Mouse (Mus musculus) left cerebral cortex, adult 8-10 months (tissue): ENCODE results near the gene Pex11b. TPM values are rescaled to one million over a fixed set of nuclear protein-coding genes. Genes with fewer than 3 reads are reported as not detected.
"Not testable (repeated sequence)": the region's sequence is repeated elsewhere in the genome, so short reads cannot be mapped to it uniquely, and the experiment has no call there.

Source experiments
- DNase-seq, 2 experiments: peaks; one replicate each; pipeline ENCODE4 v3.0.0; 2022; ENCODE audit warnings: low spot score in 2 of 2
- total RNA-seq, 4 experiments: library from RNA; stranded (reverse); gene quantifications; 2 replicates each; pipeline ENCODE4 v1.2.4; 2022

Pex11b gene
- total RNA-seq, 4 experiments from 2014 or later = 52.7 to 62.6 (median 54.3) TPM

GRCm38 (mm10) chr3:96674442-96674841, 39.3 kb downstream of the Pex11b start:
- no peak for DNase-seq

GRCm38 (mm10) chr3:96675171-96675570, 40.0 kb downstream of the Pex11b start:
- DNase-seq = no peak

- DNase-seq = no peak
These were observed 40.5 kb downstream of the Pex11b start for GRCm38 (mm10) chr3:96675690-96676089.

- DNase-seq = no peak
These were observed 43.3 kb downstream of the Pex11b start for GRCm38 (mm10) chr3:96678456-96678855.

GRCm38 (mm10) chr3:96679159-96679674, 44.0 kb downstream of the Pex11b start:
- DNase-seq = no peak

GRCm38 (mm10) chr3:96680269-96680956, 45.2 kb downstream of the Pex11b start:
- DNase-seq = no peak

- DNase-seq = no peak
These were observed 48.3 kb downstream of the Pex11b start for GRCm38 (mm10) chr3:96683496-96683895.

GRCm38 (mm10) chr3:96684151-96684821, 49.1 kb downstream of the Pex11b start:
- no peak for DNase-seq

- DNase-seq = no peak
These were observed 49.6 kb downstream of the Pex11b start for GRCm38 (mm10) chr3:96684822-96685156.

GRCm38 (mm10) chr3:96686057-96686456, 50.9 kb downstream of the Pex11b start:
- not testable (repeated sequence) for DNase-seq

- DNase-seq = no peak
These were observed 53.7 kb downstream of the Pex11b start for GRCm38 (mm10) chr3:96688854-96689253.

- DNase-seq = no peak
These were observed 55.1 kb downstream of the Pex11b start for GRCm38 (mm10) chr3:96690298-96690697.

GRCm38 (mm10) chr3:96692506-96692905, 57.3 kb downstream of the Pex11b start:
- no peak for DNase-seq

GRCm38 (mm10) chr3:96693579-96693978, 58.4 kb downstream of the Pex11b start:
- DNase-seq = no peak

Other genes with a start within 250 kb of the Pex11b start
- not detected for gene BC107364, start 183.1 kb upstream of the Pex11b start, total RNA-seq
- 1 to 10 TPM; 1.4 to 2.0 (median 1.7) TPM for gene Hfe2, start 110.2 kb upstream of the Pex11b start, total RNA-seq
- gene Txnip, start 77.4 kb upstream of the Pex11b start, total RNA-seq = 10 to 100 TPM; 21.7 to 37.3 (median 26.8) TPM
- not detected for gene Gm16253, start 58.4 kb upstream of the Pex11b start, total RNA-seq
- gene Polr3gl, start 41.2 kb upstream of the Pex11b start, total RNA-seq = 10 to 100 TPM; 22.8 to 26.6 (median 24.3) TPM
- gene Ankrd34a, start 38.7 kb upstream of the Pex11b start, total RNA-seq = 10 to 100 TPM; 60.4 to 65.0 (median 61.0) TPM
- 10 to 100 TPM; 20.3 to 22.9 (median 21.9) TPM for gene Lix1l, start 34.2 kb upstream of the Pex11b start, total RNA-seq
- gene Rbm8a, start 5.4 kb upstream of the Pex11b start, total RNA-seq = 10 to 100 TPM; 41.8 to 56.2 (median 46.5) TPM
- gene Gm42957, start 98 bp downstream of the Pex11b start, total RNA-seq = under 1 TPM in 3 of 4 experiments, not detected in 1; 0.11 to 0.51 (median 0.15) TPM
- gene Itga10, start 10.2 kb downstream of the Pex11b start, total RNA-seq = 1 to 10 TPM in 3 of 4 experiments, under 1 TPM in 1; 0.97 to 2.0 (median 1.5) TPM
- 1 to 10 TPM; 7.2 to 9.0 (median 8.6) TPM for gene Ankrd35, start 34.8 kb downstream of the Pex11b start, total RNA-seq
- gene Pias3, start 61.0 kb downstream of the Pex11b start, total RNA-seq = 10 to 100 TPM; 26.0 to 38.9 (median 31.5) TPM
- gene Nudt17, start 73.2 kb downstream of the Pex11b start, total RNA-seq = 10 to 100 TPM in 2 of 4 experiments, 1 to 10 TPM in 2; 8.6 to 11.8 (median 10.0) TPM
- 10 to 100 TPM; 24.2 to 27.6 (median 26.6) TPM for gene Polr3c, start 92.3 kb downstream of the Pex11b start, total RNA-seq
- gene Rnf115, start 92.3 kb downstream of the Pex11b start, total RNA-seq = 10 to 100 TPM; 62.4 to 66.4 (median 64.4) TPM
- gene Pdzk1, start 193.9 kb downstream of the Pex11b start, total RNA-seq = under 1 TPM in 3 of 4 experiments, not detected in 1; 0.33 to 0.46 (median 0.34) TPM
- gene Cd160, start 194.0 kb downstream of the Pex11b start, total RNA-seq = not detected